Mouse (Mus musculus) heart, embryonic 16.5 days (tissue): ENCODE data around the gene Smad3. TPM values are rescaled to one million over a fixed set of nuclear protein-coding genes. Genes with fewer than 3 reads are reported as not detected.
A peak's percentile ranks its signal among the peaks of the same experiment; 100 is the strongest.

Experiments
- ATAC-seq: fragments of 200-750 bp; cut with Nextera tagmentation; replicated peaks from 2 replicates; pipeline ENCODE4 v1.8.0; 2017; ENCODE audit warnings: moderate number of reproducible peaks; ENCODE audit not compliant: insufficient read depth, low FRiP score; ENCODE audit errors: extremely low read depth
- H3K27ac ChIP-seq: fragments of 300-500 bp; sonication (generic); 2 replicates; pipeline ENCODE4 v1.5.1; 2014; ENCODE audit warnings: mild to moderate bottlenecking, low read length, control low read depth, moderate library complexity
- H3K27me3 ChIP-seq: fragments of 300-500 bp; sonication (generic); 2 replicates; pipeline ENCODE4 v1.6.1; 2014; ENCODE audit warnings: low read length, mixed read lengths; ENCODE audit not compliant: control insufficient read depth, insufficient read depth
- H3K36me3 ChIP-seq: fragments of 300-500 bp; sonication (generic); 2 replicates; pipeline ENCODE4 v1.6.1; 2014; ENCODE audit not compliant: control insufficient read depth, insufficient read depth
- H3K4me1 ChIP-seq: fragments of 300-500 bp; sonication (generic); 2 replicates; pipeline ENCODE4 v1.6.1; 2014; ENCODE audit warnings: low read length, mixed read lengths; ENCODE audit not compliant: control insufficient read depth, insufficient read depth
- H3K4me2 ChIP-seq: fragments of 300-500 bp; sonication (generic); 2 replicates; pipeline ENCODE4 v1.6.1; 2014; ENCODE audit warnings: low read depth, mild to moderate bottlenecking, control low read depth, low read length
- H3K4me3 ChIP-seq: fragments of 300-500 bp; sonication (generic); 2 replicates; pipeline ENCODE4 v1.5.1; 2014; ENCODE audit warnings: mild to moderate bottlenecking, control low read depth, low read length
- H3K9ac ChIP-seq: fragments of 300-500 bp; sonication (generic); 2 replicates; pipeline ENCODE4 v1.6.1; 2014; ENCODE audit warnings: low read length, control low read depth
- H3K9me3 ChIP-seq: fragments of 300-500 bp; sonication (generic); replicated peaks from 2 replicates; pipeline ENCODE4 v1.6.1; 2016; ENCODE audit warnings: low read length; ENCODE audit not compliant: control insufficient read depth
- WGBS: fragments of 180-500 bp; shearing (Covaris S2); extraction: QIAGEN DNeasy Blood & Tissue Kit; methylation state at CpG from one replicate; pipeline ENCODE4 v1.1.7; 2014; 5-methylcytosine and 5-hydroxymethylcytosine counted together
- polyA plus RNA-seq: library from polyadenylated mRNA; unstranded; fragments of >200 nt; fragmentation: Nextera tagmentation; extraction: Ambion mirVana; gene quantifications from 2 replicates; pipeline ENCODE4 v1.2.1, GENCODE M21; 2015

The Smad3 gene
- polyA plus RNA-seq, 1 experiment from 2014 or later: 12.5 TPM

GRCm38 (mm10) chr9:63751325-63751724 is 6.5 kb downstream of the Smad3 start:
- Histone ChIP-seq H3K27me3 (no peaks in the 10 kb centered on the region), H3K4me1 (peaks cover 79% of the 10 kb centered on the region), H3K9me3 (no peaks in the 10 kb centered on the region), H3K9ac (no peak overlapping the region), H3K36me3 (0 out of 2 replicates have a peak, but pooled peaks cover 2% of the 10 kb centered on the region), H3K4me2 (no peak overlapping the region), H3K4me3 (no peak overlapping the region), H3K27ac (no peak overlapping the region)
- ATAC-seq: no peak
- WGBS: 76% methylated on average over 4 of the region's 4 CpGs

DNA sequence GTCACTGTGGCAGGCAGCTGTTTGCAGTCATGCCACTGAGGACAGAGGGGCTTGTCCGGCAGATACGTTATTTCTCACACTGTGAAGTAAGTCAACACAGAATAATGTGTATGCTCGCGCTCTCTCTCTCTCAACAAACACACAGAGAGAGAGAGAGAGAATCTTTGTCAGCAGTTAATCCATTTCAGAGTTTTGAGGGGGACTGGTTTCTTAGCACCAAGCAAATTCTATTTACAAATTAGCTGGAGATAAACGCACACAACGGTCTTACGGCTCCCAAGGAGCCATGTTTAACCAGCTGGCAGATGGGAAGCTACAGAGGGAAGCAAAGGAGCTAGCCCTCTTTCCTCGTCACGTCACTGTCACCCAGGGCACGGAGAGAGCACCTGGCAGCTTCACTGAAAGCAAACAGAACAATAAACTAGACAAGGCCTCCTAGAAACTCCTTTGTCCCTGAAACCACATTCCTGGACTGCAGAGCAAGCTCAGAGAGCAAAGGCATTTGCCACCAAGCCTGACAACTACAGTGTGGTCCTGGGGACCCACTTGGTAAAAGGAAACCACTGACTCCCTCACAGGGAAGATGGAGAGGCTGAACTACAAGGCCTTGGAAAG is 7.3 kb downstream of the Smad3 start:
- H3K4me3 ChIP-seq: no peak overlapping the region
- H3K27me3 ChIP-seq: no peaks in the 10 kb centered on the region
- H3K36me3 ChIP-seq: 0 out of 2 replicates have a peak, but pooled peaks cover 2% of the 10 kb centered on the region
- peak overlapping the region; percentile 46 for H3K27ac ChIP-seq
- peak overlapping the region; percentile 38 for H3K9ac ChIP-seq
- WGBS: 38% methylated on average over 10 of the region's 10 CpGs
- H3K9me3 ChIP-seq: no peaks in the 10 kb centered on the region
- ATAC-seq: no peak
- peak overlapping the region; percentile 13; the same call in 1 of the 2 replicates for H3K4me2 ChIP-seq
- H3K4me1 ChIP-seq: peaks cover 82% of the 10 kb centered on the region

DNA sequence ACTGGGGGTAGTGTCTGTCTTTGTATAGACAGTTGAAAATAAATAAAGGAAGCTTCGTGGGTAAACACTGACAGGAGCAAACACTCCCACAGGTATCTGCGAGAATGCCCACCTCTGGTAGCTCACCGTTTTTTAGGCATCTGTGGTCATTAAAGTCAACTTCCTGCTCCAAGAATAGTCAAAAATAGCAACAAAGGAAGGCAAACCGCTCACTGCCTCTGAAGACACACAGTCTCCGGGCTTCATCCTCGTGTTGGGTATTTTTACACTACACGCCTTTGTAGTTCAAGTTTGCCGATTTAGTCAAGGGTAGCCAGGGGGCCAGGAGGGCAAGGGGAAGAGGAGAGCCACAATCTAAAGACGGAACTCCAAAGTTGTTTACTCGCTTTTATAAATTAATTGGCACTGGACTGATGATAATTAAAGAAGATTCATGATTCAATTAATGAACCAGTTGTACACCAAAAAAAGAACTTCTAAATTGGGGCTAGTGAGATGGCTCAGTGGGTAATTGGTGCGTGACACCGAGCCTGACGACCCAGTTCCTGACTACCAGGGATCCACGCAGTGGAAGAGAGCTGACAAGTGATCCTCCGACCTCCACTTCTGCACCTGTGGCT is 8.4 kb downstream of the Smad3 start:
- Histone ChIP-seq H3K27me3 (no peaks in the 10 kb centered on the region), H3K27ac (peak overlapping the region; percentile 41; the same call in 1 of the 2 replicates), H3K9me3 (no peaks in the 10 kb centered on the region), H3K4me1 (peaks cover 74% of the 10 kb centered on the region), H3K4me2 (peak overlapping the region; percentile 39), H3K4me3 (no peak overlapping the region), H3K9ac (peak overlapping the region; percentile 34), H3K36me3 (0 out of 2 replicates have a peak, but pooled peaks cover 2% of the 10 kb centered on the region)
- ATAC-seq: no peak
- WGBS: 26% methylated on average over 15 of the region's 15 CpGs

GRCm38 (mm10) chr9:63747645-63748295 is 10.0 kb downstream of the Smad3 start:
- WGBS: 80% methylated on average over 9 of the region's 9 CpGs
- Histone ChIP-seq H3K27me3 (no peaks in the 10 kb centered on the region), H3K36me3 (0 out of 2 replicates have a peak, but pooled peaks cover 2% of the 10 kb centered on the region), H3K9ac (no peak overlapping the region), H3K4me2 (no peak overlapping the region), H3K4me1 (peaks cover 70% of the 10 kb centered on the region), H3K9me3 (no peaks in the 10 kb centered on the region), H3K27ac (no peak overlapping the region), H3K4me3 (no peak overlapping the region)
- no peak for ATAC-seq

GRCm38 (mm10) chr9:63746980-63747379 is 10.8 kb downstream of the Smad3 start:
- no peak overlapping the region for H3K4me3 ChIP-seq
- H3K27me3 ChIP-seq: no peaks in the 10 kb centered on the region
- H3K4me1 ChIP-seq: peaks cover 70% of the 10 kb centered on the region
- H3K4me2 ChIP-seq: no peak overlapping the region
- H3K9ac ChIP-seq: no peak overlapping the region
- no peaks in the 10 kb centered on the region for H3K36me3 ChIP-seq
- WGBS: 91% methylated on average over 3 of the region's 3 CpGs
- no peak for ATAC-seq
- H3K27ac ChIP-seq: no peak overlapping the region
- H3K9me3 ChIP-seq: no peaks in the 10 kb centered on the region

- no peaks in the 10 kb centered on the region for H3K36me3 ChIP-seq
- no peaks in the 10 kb centered on the region for H3K27me3 ChIP-seq
- 0 out of 2 replicates have a peak, but pooled peaks have one; percentile 18 for ATAC-seq
- peak overlapping the region; percentile 67 for H3K27ac ChIP-seq
- 34% methylated on average over 19 of the region's 19 CpGs for WGBS
- H3K4me1 ChIP-seq: peaks cover 79% of the 10 kb centered on the region
- no peak overlapping the region for H3K4me3 ChIP-seq
- H3K9me3 ChIP-seq: no peaks in the 10 kb centered on the region
- H3K4me2 ChIP-seq: peak overlapping the region; percentile 25
- H3K9ac ChIP-seq: peak overlapping the region; percentile 44
These were observed 11.8 kb downstream of the Smad3 start for GRCm38 (mm10) chr9:63745821-63746632.

- Histone ChIP-seq H3K9ac (no peak overlapping the region), H3K27me3 (no peaks in the 10 kb centered on the region), H3K4me1 (peaks cover 74% of the 10 kb centered on the region), H3K27ac (no peak overlapping the region), H3K36me3 (no peaks in the 10 kb centered on the region; the same call in 1 of the 2 replicates), H3K4me2 (no peak overlapping the region), H3K9me3 (no peaks in the 10 kb centered on the region), H3K4me3 (no peak overlapping the region)
- ATAC-seq: no peak
- WGBS: 89% methylated on average over 5 of the region's 5 CpGs
These were observed 13.2 kb downstream of the Smad3 start for GRCm38 (mm10) chr9:63744595-63744994.

DNA sequence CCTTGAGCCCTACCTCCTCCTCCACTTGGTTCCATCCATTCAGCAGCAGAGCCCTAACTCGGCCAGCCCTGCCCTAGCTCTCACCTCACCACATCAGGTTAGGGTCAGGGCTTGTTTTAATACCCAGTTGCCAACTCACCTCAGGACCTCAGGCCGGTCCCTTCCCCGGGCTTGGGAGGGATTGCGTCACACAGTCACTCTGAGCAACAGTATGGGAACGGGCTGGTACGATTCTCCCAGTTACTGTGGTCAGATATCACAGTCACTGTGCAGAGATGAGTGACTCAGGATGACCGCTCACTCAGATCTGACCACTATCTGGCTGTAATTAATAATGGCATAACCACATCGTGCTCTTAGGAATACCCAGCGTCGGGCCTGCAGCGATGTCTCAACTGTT is 14.0 kb downstream of the Smad3 start:
- no peak overlapping the region for H3K27ac ChIP-seq
- no peak overlapping the region for H3K4me3 ChIP-seq
- no peak overlapping the region for H3K4me2 ChIP-seq
- ATAC-seq: no peak
- no peaks in the 10 kb centered on the region for H3K27me3 ChIP-seq
- 84% methylated on average over 11 of the region's 11 CpGs for WGBS
- H3K36me3 ChIP-seq: no peaks in the 10 kb centered on the region; the same call in 1 of the 2 replicates
- H3K4me1 ChIP-seq: peaks cover 72% of the 10 kb centered on the region
- H3K9ac ChIP-seq: peak overlapping the region; percentile 38; the same call in 1 of the 2 replicates
- H3K9me3 ChIP-seq: no peaks in the 10 kb centered on the region
